Mouse (Mus musculus) c-Kit-negative CD71-positive TER-119-positive erythroid progenitor cells, embryonic 14.5 days (primary cell): ENCODE data around the gene Fam241b.

Source experiments
- DNase-seq: peaks from one replicate; pipeline ENCODE4 v3.0.0-alpha.2; 2013; ENCODE audit warnings: low read depth, low spot score

Fam241b gene

DNA sequence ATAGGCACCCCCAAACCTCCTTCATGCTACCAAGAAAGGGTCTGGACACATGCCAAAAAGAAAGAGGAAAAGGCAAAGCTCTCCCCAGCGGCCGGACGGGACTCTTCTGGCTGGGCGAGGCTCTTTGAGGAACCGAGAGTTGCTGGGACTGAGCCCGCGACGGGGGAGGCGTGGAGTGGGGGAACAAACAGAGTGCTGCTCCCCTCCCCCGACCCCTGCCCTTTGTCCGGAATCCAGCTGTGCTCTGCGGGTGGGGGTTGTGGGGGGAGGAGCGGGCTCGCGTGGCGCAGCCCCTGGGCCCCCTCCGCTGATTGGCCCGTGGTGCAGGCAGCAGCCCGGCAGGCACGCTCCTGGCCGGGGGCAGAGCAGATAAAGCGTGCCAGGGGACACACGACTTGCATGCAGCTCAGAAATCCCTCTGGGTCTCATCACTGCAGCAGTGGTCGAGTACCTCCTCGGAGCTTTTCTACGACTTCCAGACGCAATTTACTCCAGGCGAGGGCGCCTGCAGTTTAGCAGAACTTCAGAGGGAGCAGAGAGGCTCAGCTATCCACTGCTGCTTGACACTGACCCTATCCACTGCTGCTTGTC, 10.9 kb downstream of the Fam241b start, which contains the start of gene Neurog3:
TSS of gene Neurog3 (plus strand) at position 400 of the 591 bp plus-strand sequence.
- DNase-seq: no peak

DNA sequence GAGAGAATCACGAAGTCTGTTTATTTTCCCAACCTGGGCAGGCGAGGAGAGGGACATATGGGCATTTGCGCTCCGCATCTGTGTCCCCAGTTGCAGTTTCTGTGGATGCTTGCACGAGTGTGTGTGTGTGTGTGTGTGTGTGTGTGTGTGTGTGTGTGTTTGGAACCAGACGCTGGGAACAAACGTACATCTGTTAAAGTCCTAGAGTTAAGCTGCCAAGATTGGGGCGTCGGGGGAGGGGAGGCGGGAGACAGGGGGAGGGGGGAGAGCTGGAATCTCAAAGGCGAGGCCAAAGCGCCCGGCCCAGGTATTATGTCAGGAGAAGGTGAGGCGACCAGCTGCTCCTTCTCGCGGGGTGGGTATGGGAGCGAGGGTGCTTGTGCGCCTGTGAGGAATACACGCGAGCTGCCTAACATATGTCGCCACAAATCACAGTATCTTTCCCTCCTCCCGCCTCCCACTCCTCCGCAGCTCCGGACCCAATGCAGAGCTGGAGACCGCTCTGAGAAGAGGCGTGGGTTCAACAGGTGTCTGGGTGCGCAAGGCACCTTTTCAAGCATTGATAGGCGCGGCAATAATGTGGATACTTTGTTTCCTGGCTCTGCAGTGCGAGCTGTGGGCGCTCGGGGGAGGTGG, 15.3 kb downstream of the Fam241b start:
- no peak for DNase-seq

DNA sequence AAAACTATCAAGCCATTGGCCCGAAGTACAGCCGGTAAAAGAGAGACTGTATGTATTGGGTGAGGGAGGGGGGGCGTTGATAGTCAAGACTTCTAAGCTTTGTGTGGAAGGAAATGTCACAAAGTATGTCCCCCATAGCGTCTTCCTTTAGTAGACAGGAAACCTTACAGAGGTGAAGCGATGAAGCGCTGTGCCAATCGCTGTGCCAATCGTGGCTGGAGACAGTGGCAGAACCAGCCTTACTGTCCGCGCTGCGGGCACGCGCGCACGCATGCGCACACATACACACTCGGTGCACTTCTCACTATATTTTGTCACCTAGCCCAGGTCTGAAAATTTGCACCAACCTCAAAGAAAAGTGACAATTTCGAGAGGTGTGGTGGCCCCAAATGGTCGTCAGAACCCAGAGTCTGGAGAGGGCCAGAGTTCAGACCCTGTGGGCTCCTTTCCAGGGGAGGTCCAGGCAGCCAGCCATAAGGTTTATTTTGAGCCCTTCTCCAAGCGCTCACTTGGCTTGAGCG, 15.9 kb downstream of the Fam241b start:
- no peak for DNase-seq

DNA sequence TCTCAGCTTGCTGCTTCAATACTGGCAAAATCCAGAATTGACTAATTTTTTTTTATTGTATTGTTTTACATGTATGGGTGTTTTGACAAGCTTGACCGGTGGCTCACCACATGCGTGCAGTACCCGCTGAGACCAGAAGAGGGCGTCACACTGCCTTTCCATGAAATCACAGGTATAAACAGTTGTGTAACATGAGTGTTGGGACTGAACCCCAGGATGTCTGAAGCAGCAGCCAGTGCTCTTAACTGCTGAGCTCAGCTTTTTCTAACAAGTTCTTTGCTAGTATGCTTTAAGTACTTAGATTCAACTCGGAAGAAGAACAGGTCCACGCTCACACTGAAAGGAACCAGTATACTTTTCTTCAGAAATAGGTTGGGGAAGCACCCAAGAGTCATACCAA, 16.6 kb downstream of the Fam241b start:
- no peak for DNase-seq

DNA sequence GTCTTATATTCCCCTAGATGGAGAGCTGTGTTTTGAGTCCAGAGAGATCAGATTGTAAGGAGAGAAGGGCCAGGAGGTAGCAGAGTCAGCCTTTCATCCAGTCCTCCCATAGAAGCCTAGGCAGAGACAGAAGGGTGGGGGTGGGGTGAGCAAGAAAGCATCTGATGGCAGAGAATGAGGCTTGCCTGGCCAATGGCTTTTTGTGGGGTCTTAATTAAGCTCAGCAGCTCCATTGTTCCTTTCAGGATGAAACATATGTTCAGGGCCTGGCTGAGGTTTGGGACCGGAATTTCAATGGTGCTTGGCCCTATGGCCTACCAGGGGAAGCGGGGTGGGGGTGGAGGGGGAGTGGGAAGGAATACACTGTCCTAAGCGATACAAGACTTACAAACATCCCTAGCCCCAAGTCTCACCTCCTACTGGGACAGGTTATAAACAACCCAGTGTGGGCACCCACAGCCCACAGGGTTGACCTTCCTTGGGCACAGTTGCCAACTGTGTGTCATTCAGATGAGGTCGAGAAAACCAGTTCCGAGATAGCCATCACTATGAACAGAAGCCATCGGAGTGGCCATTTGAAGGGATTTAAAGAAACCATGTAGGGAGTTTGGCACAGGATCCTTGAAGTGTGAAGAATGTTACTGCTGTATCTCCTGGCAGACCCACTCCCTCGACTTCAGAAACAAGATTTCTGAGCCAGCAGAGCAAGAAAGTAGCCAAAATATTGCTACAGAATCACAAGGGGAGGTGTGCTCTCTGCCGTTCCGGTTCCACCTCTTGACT, 29.7 kb downstream of the Fam241b start:
- DNase-seq: no peak

DNA sequence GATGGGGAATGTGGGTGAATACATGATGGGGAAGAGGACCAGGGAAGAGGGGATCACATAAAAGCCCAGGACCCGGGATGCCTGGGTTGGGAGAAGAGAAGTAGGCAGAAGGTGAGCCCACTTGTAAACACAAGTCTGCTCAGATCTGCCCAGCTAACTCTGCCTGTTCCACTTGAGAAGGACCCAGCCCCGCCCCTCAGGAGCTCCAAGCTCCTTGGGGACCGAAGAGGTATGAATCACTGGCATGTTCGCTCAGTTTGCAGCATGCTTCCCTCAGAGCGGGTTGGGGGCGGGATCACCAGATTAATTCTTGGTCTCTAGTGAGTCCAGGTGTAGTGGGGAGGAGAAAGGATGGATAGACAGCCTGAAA, 32.5 kb downstream of the Fam241b start:
- no peak for DNase-seq

DNA sequence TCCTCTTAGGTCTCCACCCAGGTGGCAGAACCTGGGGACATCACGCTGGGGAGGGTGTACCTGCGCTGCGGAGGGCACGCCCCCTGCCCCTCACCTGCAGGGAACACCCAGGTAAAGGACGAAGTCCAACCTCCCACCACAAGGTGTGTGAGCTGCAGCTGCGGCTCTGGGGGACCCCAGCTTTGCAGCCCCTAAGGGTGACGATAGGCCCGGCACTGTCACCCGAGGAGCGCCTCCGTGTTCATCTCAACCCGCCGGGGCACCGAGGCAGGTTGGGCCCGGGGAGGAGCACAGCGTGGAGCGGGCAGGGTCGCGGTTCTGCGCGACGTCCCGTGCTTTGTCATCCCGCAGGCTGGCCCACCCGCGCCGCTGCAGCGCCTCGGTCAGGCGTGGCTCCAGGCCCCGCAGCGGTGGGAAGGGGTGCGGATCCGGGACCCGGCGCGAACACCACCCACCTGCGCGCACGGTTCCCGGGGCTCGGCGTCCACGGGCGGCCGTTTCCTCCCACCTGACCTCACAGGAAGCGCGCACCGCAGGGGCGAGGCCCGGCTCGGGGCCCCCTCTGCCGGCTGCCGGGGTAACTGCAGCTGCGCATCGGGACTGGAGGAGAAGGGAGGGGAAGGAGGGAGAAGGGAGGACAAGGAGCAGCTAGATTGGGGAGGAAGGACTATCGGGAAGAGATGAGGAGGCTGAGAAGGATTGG, 33.1 kb downstream of the Fam241b start:
- no peak for DNase-seq

DNA sequence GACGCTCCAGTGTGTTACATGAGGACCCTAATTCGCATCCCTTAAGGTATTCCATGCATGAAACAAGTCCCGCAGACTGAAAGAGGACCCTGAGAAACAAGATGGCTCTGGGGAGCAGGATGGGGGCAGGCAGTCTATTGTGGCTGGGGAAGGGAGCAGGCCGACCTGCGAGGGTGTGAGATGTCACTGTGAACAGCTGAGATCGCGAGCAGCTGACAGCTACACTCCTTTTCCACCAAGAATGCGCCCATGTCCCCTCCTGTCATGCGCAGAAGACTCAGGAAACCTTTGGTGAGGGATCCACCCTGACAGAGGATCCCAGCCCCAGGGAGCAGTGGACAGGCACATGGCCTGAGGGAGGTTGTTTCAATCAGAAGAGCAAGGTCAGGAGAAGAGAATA, 36.7 kb downstream of the Fam241b start:
- DNase-seq: no peak

DNA sequence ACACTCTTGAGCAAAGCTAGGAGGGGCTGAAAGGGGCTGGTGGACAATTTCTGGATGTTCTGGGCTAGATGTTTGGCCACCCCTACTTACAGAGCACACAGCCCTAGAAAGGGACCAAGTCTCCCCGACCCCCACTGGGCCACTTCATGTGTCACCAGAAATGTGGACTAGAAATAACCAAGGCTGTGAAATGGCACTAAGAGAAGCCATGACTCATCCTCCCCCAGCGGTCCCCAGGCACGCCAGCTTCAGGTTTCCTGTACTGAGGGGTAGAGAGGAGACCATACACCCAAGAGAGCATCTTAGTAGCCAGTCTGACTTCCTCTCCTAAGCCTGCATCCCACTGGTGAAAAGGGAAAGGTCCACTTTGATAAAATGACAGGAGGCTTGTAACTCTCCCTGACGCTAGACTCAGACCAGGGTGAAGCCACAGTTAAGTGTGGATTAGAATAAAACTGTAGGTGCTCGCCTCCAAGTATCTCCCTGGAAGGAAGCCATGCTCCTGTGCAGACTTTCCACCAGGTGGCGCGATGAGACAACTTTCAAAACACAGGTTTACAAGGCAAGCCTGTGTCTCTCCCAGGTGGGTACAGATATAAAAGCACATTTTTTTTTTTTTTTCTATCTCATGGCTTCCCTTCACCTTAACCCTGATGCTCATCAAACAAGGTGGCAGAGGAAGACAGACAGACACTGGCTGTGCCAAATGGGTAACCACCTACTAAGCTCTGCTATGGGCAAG, 38.7 kb downstream of the Fam241b start:
- no peak for DNase-seq

DNA sequence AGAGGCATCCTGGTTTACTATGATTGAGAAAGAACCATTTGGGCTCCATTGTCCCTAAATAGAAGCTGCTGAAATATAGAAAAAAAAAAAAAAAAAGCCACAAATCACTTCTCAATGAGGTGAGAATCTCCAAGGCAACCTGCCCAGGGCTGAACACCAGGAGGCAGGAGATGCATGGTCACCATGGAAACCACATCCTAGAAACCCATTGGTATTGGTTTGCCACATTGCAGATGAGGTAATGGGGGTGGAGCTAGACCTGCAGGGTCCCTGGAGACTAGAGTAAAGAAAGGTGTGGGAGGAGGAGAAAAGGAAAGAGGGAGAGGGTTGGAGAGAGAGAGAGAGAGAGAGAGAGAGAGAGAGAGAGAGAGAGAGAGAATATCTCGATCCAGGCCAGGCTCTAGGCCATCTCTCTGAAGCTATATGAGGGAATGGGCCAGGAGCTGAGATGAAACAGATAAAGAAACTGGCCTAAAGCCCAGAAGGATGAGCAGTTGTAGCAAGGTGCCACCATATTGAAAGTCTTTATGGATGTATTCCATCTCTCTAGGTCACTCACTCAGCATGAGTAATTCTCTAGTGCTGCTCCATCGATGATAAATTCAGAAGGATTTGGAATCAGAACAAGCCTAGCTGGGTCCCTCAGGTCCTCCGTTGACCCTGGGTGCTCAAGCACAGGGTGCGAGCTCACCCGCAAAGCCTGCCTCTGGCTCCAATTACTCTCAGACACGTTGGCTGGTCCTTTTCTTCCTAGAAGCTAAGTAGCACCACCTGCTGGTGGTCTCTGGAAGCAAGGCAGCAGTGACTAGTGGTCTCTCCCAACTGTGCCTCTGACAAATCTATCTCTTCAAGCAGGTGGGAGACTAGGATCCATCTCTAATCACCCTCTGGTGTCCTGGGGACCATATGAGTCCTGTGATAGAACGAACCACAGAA, 41.9 kb downstream of the Fam241b start:
- no peak for DNase-seq

DNA sequence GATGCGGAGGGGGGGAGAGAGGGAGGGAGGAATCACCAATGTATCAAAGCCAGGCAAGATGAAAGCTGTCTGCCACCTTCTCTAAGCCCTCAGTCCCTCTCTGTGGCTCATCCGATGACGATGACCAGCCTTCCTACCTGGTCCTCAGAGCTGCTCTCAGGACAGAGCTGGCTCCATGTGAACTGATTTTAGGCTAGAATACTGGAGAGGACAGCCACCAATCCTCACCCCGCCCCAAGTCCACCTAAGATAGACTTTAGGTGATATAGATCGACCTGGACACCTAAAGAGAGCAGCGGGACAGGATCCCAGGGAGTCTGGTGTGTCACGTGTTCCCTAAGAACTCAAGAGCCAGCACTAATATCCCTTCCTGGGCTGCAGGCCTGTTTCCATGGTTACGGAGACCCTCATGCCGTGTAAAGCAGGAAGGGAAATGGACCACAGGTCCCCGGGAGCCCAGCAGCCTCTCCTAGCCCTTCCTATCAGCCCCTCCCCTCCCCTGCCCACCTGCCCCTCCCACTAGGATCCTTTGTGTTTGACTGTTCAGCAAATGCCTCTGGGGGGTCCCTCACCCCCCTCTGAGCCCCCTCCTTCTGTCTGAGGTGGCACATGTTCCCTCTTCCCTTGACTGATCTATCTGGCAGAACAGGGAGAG, 43.8 kb downstream of the Fam241b start:
- no peak for DNase-seq

DNA sequence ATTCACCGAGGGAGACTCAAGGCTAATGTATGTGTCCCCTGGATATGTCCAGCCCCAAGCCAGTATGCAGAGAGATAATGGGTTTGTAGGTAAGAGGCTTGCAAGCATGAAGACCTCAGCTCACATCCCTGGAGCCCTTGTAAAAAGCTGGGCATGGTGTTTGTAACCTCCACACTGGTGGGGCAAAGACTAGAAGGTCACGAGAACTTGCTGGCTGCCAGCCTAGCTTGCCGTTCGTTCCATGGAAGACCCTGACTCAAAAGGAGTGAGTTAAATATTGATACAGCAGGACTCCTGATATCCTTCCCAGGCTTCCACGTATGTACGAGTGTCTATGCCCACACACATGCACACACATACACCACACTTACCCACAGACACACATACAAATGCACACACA, 49.3 kb downstream of the Fam241b start:
- no peak for DNase-seq

DNA sequence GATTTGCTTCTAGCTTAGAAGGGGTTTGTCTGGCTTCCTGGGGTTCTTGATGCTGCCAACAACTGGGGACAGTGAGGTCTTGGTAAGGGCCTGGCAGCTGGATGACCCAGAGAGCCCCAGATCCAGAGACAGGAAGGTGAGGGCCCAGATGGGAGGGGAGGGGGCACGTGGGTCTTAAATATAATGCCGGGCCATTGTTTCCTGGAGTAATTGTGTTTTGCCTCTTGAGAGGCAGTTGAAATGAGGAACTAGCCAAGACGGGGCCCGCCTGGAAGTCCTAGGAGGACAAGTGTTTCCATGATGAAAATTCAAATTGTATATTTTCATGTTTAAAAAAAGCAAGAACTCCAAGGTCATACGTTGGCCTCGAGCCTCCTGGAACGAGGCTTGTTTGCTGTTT, 49.8 kb downstream of the Fam241b start:
- DNase-seq: no peak

DNA sequence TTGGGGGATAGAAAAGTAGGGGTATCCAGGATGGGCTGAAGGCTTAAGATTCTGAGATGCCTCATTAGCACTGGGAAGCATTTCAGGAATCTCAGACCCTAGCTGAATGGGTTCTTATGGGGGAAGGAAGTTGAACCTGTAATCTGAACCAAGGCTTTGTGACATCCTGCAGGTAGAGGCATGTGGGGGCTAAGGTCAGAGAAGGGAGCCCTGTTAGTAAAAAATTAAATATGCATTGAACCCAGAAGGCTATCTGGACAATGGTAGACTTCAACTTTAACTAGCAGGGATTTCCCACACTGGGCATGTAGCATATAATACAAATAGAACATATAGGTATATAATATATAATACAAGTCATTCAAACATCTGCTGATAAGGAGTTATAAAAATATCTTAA, 54.2 kb downstream of the Fam241b start:
- no peak for DNase-seq

DNA sequence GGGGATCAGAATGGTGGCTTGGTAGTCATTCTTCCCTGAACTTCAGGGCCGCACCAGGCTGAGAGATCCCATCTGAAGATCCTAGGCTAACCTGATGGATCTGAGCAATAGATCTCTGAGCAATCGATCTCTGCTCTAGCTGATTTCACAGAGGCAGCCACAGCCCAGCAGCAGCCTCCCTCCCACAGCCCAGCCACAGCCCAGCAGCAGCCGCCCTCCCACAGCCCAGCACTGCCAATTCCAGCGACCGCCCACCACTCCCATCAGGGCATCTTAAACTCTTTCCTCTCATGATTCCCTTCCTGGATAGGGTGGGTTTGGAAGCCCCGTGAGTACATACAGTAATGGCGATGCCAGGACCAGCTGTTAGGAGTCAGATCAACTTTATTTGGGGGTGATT, 54.6 kb downstream of the Fam241b start:
- no peak for DNase-seq

DNA sequence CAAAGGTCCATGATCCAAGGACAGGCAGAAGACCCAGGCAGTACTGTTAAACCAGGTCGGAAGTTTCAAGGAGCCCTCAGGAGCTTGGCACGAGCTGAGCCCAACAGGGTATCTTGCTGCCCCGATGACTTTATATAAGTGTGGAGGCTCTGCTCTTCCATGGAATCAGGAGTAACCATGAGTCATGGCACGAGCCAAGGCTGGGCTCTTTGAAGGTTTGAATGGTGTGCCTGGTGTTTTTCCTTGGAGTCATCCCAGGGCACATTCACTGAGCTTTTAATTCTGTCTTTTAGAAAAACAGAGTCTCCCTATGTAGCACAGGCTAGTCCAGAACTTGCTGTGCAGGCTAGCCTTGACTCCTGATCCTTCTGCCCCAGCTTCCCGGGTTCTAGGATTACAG, 55.3 kb downstream of the Fam241b start:
- DNase-seq: no peak

DNA sequence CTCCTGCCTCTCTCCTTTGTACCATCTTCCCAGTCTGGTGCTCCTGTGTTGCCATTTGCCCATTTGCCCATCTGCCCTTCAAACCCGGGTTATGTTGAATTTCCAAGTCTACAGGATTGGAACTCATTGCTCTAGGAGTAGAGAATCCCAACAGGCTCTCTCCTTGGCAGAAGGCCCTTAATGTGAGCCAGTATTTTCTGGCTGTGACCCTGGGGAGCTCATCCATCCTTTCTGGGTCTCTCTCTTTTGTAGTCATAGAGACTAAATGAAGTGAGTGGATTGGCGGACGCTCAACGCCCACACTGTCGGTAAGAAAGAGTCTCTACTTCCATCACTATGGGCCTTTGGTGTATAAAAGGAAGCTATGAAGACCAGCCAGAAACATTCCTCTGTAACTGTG, 56.9 kb downstream of the Fam241b start:
- DNase-seq: no peak

DNA sequence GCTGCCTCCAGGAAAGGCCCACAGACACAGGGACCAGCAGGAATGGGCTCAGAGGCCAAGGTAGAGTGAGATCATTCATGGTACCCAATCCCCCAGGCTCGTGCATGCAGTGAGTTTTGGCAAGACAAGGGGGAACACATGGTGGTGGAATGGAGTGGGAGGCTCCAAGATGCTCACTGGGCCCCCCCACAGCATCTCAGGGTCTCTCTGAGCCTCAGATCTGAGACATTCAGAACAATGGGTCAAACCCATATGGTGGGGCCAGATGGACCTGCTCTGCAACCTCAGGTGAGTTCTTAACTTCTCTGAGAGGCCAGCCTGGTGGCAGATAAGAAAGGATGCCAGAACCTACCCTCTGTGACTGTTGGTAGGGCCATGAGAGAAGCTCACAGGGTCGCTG, 57.7 kb downstream of the Fam241b start:
- no peak for DNase-seq

DNA sequence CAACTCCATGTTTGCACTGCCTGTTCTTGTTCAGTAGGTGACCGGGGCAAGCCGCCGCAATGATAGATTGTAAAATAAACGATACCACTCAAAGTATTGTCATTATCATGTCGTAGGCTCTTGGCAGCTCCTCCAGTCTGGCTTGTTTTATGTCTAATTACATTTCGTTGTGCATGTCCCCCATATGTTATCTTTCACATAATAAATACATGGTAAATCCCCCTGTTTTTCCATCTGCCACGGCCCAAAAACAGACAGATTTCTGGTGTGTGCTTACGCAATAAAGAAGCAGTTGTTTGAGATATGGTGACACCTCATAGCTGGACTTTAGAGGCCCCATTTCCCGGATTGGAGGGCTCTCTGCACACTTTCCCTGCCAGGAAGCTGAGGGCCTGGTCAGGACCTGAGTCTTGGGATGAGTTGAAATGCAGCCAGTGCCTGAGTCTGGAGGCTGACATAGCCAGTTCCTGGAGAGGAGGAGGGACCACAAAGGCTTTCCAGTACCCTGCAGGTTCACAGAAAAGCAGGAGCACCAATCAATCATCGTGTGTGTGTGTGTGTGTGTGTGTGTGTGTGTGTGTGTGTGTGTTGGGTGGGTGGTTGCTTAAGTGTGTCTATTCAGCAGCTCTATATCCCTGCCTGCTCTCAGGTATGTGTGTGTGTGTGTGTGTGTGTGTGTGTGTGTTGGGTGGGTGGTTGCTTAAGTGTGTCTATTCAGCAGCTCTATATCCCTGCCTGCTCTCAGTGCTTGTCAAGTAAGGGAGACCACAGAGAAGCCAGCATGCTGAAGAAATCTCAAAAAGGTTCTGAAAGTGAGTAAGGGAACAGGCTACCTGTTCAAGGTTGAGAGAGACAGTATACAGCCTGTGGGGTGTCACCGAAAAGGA, 67.2 kb downstream of the Fam241b start:
- DNase-seq: no peak
